Mouse (Mus musculus): ENCODE measurements around the gene Pak6. TPM values are rescaled to one million over a fixed set of nuclear protein-coding genes. Genes with fewer than 3 reads are reported as not detected.

Pak6 gene
- polyA plus RNA-seq, 1 experiment: 4.3 TPM

DNA sequence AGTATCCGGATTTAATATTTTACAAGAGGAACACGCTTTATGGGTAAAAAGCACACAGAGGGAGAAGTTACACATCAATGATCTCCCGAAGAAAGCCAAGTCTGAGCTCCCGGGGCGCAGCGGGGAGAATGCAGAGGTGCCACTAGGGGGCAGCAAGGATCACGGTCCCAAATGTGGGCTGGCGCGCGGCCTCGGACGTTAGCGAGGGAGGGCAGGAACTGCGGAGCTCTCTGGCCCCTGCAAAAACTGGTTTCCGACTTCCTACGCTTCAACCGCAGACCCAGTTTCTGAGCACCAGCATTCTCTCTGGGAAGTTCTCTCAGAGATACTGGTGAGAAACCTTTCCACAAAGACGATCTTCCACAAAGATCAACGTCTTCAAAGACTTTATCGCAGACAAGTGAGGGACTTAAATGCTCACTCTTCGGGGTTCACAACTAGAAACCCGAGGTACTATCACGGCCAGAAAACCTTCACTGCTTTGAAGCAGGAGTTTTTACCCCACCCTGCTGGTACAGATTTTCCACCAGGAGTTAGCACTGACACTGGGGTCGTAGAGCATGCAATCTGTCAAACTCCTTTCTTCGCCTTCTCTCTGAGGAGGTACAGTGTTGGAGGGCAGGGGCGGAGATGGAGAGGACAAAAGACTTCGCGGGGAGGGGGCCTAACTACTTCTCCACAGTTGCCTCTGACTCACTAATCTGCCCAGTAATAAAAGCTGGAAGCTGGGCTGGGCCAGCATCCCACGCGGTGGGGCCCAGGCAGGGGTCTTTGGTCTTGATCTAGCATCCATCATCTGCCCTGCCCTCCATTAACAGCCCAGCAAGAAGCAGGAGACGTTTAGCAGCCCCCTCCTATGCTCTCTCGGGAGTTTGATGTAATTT is 37.3 kb downstream of the Pak6 start:
- peak; percentile 82 for DNase-seq
- H3K27ac ChIP-seq (ENCODE audit: control insufficient read depth, insufficient read depth, low read length): no peak overlapping the region

DNA sequence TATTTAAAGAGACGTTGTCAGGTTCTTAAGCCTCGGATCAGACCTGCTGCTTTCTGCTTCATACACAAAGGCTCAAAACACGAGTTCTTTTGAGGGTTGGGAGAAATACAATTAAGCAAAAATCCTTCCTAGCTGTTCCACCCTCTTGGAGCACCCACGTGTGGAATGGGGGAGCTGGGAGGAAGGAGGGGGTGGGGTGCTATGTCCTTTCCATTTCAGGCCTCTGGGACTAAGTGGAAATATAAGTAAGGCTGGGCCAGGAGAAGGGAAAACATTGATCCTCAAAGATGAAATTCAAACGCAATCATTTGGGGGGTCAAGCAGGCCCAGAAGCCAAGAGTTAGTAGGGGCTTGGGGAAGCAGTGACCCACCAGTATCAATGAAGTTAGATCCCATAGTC is 38.1 kb downstream of the Pak6 start:
- no peaks in the 10 kb centered on the region for H3K36me3 ChIP-seq (ENCODE audit: control insufficient read depth, insufficient read depth, low read length)
- TF ChIP-seq CTCF (IDR thresholded peaks at IDR 0.05; ENCODE audit: borderline replicate concordance, control insufficient read depth, extremely low read depth, insufficient read depth, low read length, poor library complexity): no peak
- TF ChIP-seq POLR2A (IDR thresholded peaks at IDR 0.05; ENCODE audit: control insufficient read depth, extremely low read depth, insufficient read depth, low read length, poor library complexity): no peak
- no peak for DNase-seq
- no peak overlapping the region for H3K4me3 ChIP-seq (ENCODE audit: control insufficient read depth, insufficient read depth, low read length)
- H3K4me1 ChIP-seq (replicated peaks; ENCODE audit: control insufficient read depth, insufficient read depth, low read length): peaks cover 47% of the 10 kb centered on the region
- no peak overlapping the region for H3K27ac ChIP-seq (ENCODE audit: control insufficient read depth, insufficient read depth, low read length)
- peaks cover 32% of the 10 kb centered on the region for H3K27me3 ChIP-seq (ENCODE audit: control insufficient read depth, insufficient read depth, low read length)
- WGBS: 46% methylated on average over 5 of the region's 5 CpGs

More for the DNA sequence above, 37.3 kb downstream of the Pak6 start:
- 7% methylated on average over 32 of the region's 32 CpGs for WGBS
- no peaks in the 10 kb centered on the region for H3K36me3 ChIP-seq (ENCODE audit: control insufficient read depth, insufficient read depth, low read length)
- H3K4me1 ChIP-seq (replicated peaks; ENCODE audit: control insufficient read depth, insufficient read depth, low read length): peaks cover 52% of the 10 kb centered on the region
- peak overlapping the region; percentile 25; the same call in 1 of the 2 replicates for H3K4me3 ChIP-seq (ENCODE audit: control insufficient read depth, insufficient read depth, low read length)
- TF ChIP-seq CTCF (IDR thresholded peaks at IDR 0.05; ENCODE audit: borderline replicate concordance, control insufficient read depth, extremely low read depth, insufficient read depth, low read length, poor library complexity) (peak; percentile 88), POLR2A (IDR thresholded peaks at IDR 0.05; ENCODE audit: control insufficient read depth, extremely low read depth, insufficient read depth, low read length, poor library complexity) (no peak)
- H3K27me3 ChIP-seq (ENCODE audit: control insufficient read depth, insufficient read depth, low read length): peaks cover 32% of the 10 kb centered on the region

DNA sequence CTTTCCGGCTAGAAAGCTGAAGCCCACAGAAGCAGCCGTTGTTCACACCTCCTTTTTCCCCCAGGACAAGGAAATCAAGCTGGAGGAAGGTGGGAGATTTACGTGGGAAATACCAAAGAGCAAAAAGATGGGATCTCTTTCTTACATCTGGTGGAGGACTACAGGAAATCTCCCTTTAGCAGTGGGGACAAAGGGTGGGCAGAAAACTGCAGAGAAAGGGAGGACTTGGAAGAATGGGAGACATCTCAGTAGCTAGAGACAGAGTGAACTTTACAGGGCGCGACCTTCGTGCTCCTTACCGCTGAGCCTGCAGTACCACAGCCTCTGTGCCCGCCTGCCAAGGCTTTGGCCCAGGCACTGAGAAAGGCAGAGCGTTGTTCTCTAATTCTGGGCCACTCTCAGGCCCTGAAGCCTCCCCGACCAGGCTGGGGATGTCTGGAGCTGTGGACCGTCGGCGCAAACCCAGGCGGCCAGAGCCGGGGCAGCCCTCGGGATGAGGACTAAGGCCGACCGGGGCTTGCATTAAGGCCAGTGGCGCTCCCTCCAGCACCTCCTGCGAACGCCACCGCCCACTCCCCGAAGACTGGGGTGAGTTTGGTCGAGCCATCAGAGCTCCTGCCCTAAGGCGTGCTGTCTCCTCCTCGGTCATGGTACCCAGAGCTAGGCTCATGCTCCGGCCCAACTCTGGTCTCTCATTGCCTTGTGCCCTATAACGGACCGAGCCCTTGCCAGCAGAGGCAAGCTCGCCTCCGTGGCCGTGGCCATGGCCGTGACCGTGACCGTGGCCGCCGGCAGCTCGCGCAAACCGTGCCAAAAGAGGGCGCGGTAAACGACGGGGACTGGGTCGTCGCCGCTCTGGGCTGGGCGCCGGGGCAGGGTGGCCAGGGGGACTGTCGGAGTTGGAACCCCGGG is 39.1 kb downstream of the Pak6 start:
- Histone ChIP-seq H3K27me3 (ENCODE audit: control insufficient read depth, insufficient read depth, low read length) (peaks cover 32% of the 10 kb centered on the region), H3K4me3 (ENCODE audit: control insufficient read depth, insufficient read depth, low read length) (no peak overlapping the region; the same call in 1 of the 2 replicates), H3K27ac (ENCODE audit: control insufficient read depth, insufficient read depth, low read length) (no peak overlapping the region), H3K4me1 (replicated peaks; ENCODE audit: control insufficient read depth, insufficient read depth, low read length) (peaks cover 37% of the 10 kb centered on the region), H3K36me3 (ENCODE audit: control insufficient read depth, insufficient read depth, low read length) (no peaks in the 10 kb centered on the region)
- WGBS: 39% methylated on average over 51 of the region's 51 CpGs
- TF ChIP-seq CTCF (IDR thresholded peaks at IDR 0.05; ENCODE audit: borderline replicate concordance, control insufficient read depth, extremely low read depth, insufficient read depth, low read length, poor library complexity) (no peak), POLR2A (IDR thresholded peaks at IDR 0.05; ENCODE audit: control insufficient read depth, extremely low read depth, insufficient read depth, low read length, poor library complexity) (no peak)
- no peak for DNase-seq

DNA sequence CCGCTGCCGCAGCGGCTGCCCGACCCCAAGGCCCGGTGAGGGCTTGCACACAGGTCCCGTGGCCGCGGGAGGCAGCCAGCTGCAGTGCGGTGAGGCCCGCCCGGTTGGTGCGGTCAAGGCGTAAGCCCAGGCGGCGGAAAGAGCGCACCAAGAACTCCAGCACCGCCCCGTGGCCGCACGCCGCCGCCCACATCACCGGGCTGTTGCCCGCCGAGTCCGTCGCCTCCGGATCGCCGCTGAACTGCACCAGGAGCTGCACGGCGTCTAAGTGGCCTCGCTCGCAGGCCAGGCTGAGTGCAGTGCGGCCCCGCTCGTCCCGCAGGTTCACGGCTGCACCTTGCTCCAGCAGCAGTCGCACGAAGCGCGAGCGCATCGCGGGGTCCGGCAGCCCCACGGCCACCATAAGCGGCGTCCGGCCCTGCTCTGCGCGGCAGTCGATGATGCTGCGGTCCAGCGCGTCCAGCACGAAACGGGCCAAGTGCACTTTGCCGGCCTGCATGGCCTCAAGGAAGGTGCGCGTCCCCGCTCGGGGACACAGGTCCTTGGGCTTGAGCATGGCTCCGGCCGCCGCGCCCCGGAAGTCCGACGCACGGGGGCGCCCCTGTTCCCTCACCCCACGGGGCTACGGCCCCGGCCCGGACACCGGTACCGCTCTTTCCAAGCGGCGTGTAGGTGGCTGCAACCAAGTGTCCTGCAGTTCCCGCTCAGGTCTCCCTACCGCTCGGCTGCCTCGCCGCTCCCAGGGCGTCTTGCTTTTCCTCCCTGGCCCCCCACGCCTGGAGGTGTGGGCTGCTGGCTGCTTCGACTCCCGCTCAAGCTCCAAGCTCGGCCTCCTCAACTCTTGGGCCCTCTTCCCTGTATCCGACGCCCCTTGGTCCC is 40.0 kb downstream of the Pak6 start:
- no peaks in the 10 kb centered on the region for H3K36me3 ChIP-seq (ENCODE audit: control insufficient read depth, insufficient read depth, low read length)
- TF ChIP-seq CTCF (IDR thresholded peaks at IDR 0.05; ENCODE audit: borderline replicate concordance, control insufficient read depth, extremely low read depth, insufficient read depth, low read length, poor library complexity) (no peak), POLR2A (IDR thresholded peaks at IDR 0.05; ENCODE audit: control insufficient read depth, extremely low read depth, insufficient read depth, low read length, poor library complexity) (no peak)
- DNase-seq: peak; percentile 36
- H3K27me3 ChIP-seq (ENCODE audit: control insufficient read depth, insufficient read depth, low read length): peaks cover 32% of the 10 kb centered on the region
- WGBS: 1% methylated on average over 89 of the region's 93 CpGs
- H3K27ac ChIP-seq (ENCODE audit: control insufficient read depth, insufficient read depth, low read length): no peak overlapping the region
- H3K4me3 ChIP-seq (ENCODE audit: control insufficient read depth, insufficient read depth, low read length): peak overlapping the region; percentile 1
- H3K4me1 ChIP-seq (replicated peaks; ENCODE audit: control insufficient read depth, insufficient read depth, low read length): peaks cover 37% of the 10 kb centered on the region

DNA sequence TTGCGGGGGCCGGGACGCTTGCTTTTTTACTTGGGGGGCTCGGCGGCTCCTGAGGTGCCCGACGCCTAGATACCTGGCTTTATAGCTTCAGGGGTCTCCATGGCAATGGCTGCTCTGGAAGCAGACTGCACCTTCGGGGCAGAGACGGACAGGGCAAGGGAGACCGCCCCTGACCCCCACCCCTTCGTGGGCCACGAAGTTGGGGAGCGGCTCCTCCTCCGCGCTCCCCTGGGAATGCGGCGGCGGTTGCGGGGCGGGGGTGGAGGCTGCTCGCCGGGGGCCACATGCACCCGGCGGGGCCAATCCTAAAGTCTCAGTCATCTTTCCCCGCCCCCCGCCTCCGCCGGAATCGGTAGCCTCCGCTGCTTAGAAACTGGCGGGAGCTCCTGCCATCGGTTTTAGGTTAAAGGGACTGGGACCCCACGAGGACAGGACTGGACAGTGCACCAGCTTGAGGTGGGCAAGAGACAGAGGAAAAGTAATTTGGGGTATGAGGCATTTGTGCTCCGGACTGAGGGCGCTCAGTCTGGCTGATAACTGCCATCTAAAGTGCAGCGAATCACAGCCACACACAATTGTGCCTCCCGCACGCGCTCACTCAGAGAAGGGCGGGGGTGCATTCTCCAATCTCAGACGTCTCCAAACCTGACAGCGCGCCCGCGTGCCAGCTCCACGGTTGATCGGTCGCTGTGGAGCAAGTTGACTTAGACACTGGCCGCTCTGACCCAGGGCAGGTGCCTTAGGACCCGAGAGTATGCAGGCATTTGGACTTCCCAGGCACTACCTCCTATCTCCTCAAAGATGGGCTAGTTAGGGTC is 41.0 kb downstream of the Pak6 start, which contains the start of gene Ankrd63:
Gene Ankrd63, minus strand, starts transcription at position 51 of the 818 bp plus-strand sequence.
- no peaks in the 10 kb centered on the region for H3K36me3 ChIP-seq (ENCODE audit: control insufficient read depth, insufficient read depth, low read length)
- peak within 1 kb of the TSS; percentile 1 for H3K4me3 ChIP-seq (ENCODE audit: control insufficient read depth, insufficient read depth, low read length)
- peaks cover 32% of the 10 kb centered on the region for H3K27me3 ChIP-seq (ENCODE audit: control insufficient read depth, insufficient read depth, low read length)
- DNase-seq: peak; percentile 27
- H3K27ac ChIP-seq (ENCODE audit: control insufficient read depth, insufficient read depth, low read length): no peak within 1 kb of the TSS
- 4% methylated on average over 50 of the region's 50 CpGs for WGBS
- TF ChIP-seq POLR2A (IDR thresholded peaks at IDR 0.05; ENCODE audit: control insufficient read depth, extremely low read depth, insufficient read depth, low read length, poor library complexity) (no peak), CTCF (IDR thresholded peaks at IDR 0.05; ENCODE audit: borderline replicate concordance, control insufficient read depth, extremely low read depth, insufficient read depth, low read length, poor library complexity) (no peak)
- peaks cover 41% of the 10 kb centered on the region for H3K4me1 ChIP-seq (replicated peaks; ENCODE audit: control insufficient read depth, insufficient read depth, low read length)

Data from thymus, adult 2 months (tissue).